Mouse (Mus musculus) liver, embryonic 13.5 days (tissue): Measurements from ENCODE around the gene Zfp706. TPM values are rescaled to one million over a fixed set of nuclear protein-coding genes. Genes with fewer than 3 reads are reported as not detected.

Source experiments
- ATAC-seq: fragments of 200-750 bp; cut with Nextera tagmentation; 2 replicates; pipeline ENCODE4 v1.8.0; 2017; ENCODE audit warnings: low read depth, mild to moderate bottlenecking, moderate number of reproducible peaks, moderate library complexity
- DNase-seq: peaks from one replicate; pipeline ENCODE4 v3.0.0; 2022
- H3K27ac ChIP-seq: fragments of 300-500 bp; sonication (generic); 2 replicates; pipeline ENCODE4 v1.5.1; 2015; ENCODE audit warnings: moderate library complexity, mild to moderate bottlenecking, inconsistent platforms
- H3K27me3 ChIP-seq: fragments of 300-500 bp; sonication (generic); 2 replicates; pipeline ENCODE4 v1.6.1; 2015; ENCODE audit warnings: mild to moderate bottlenecking, inconsistent platforms
- H3K36me3 ChIP-seq: fragments of 300-500 bp; sonication (generic); 2 replicates; pipeline ENCODE4 v1.6.1; 2015; ENCODE audit warnings: mild to moderate bottlenecking, inconsistent platforms
- H3K4me1 ChIP-seq: fragments of 300-500 bp; sonication (generic); replicated peaks from 2 replicates; pipeline ENCODE4 v1.6.1; 2015; ENCODE audit warnings: inconsistent platforms
- H3K4me2 ChIP-seq: fragments of 300-500 bp; sonication (generic); 2 replicates; pipeline ENCODE4 v1.6.1; 2015; ENCODE audit warnings: inconsistent platforms, mild to moderate bottlenecking, moderate library complexity
- H3K4me3 ChIP-seq: fragments of 300-500 bp; sonication (generic); replicated peaks from 2 replicates; pipeline ENCODE4 v1.5.1; 2015; ENCODE audit warnings: mild to moderate bottlenecking, inconsistent platforms
- H3K9ac ChIP-seq: fragments of 300-500 bp; sonication (generic); 2 replicates; pipeline ENCODE4 v1.6.1; 2015; ENCODE audit warnings: mild to moderate bottlenecking, inconsistent platforms
- H3K9me3 ChIP-seq: fragments of 300-500 bp; sonication (generic); replicated peaks from 2 replicates; pipeline ENCODE4 v1.6.1; 2016; ENCODE audit warnings: inconsistent platforms
- WGBS: fragments of 180-500 bp; shearing (Covaris S2); methylation state at CpG from one replicate; pipeline ENCODE4 v1.1.7; 2015; ENCODE audit not compliant: insufficient replicate concordance; 5-methylcytosine and 5-hydroxymethylcytosine counted together
- polyA plus RNA-seq: library from polyadenylated mRNA; unstranded; fragments of >200 nt; fragmentation: Nextera tagmentation; extraction: Ambion mirVana; gene quantifications from 2 replicates; pipeline ENCODE4 v1.2.1, GENCODE M21; 2015

The Zfp706 gene
- polyA plus RNA-seq, 1 experiment from 2014 or later: 272 TPM

DNA sequence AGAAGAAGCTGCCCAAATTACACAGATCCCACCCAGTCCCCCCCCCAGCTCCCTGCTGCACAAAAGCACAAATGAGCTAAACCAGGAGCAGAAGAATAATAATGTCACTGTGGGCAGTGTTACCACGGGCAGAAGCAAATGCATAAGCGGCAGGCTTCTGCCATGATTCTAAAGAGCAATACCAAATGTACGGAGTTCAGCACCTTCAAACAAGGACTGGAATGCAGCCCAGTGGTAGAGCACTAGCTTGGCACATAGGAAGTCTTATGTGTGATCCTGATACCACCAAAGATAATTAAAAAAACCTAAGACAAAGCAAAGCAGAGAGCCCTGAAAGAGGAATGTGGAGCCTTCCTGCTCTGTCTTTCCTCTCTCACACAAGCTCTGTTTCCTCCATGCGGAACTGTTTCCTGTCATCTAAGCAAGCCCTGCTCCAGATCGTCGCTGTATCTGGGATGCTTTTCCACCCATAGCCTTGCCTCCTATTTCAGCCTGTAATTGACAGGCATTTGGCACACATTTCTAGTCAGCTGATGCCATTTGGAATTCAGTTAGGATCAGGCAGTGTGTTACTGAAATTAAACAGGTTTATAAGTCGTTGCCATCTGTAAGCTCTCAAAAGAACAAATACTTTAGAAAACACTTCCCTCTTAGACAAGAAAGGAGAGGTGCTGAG, 29.0 kb upstream of the Zfp706 start:
- H3K27me3 ChIP-seq: no peaks in the 10 kb centered on the region
- H3K4me2 ChIP-seq: no peak overlapping the region
- ATAC-seq (no peak), DNase-seq (no peak)
- WGBS: 45% methylated on average over 7 of the region's 7 CpGs
- no peak overlapping the region for H3K4me3 ChIP-seq
- H3K36me3 ChIP-seq: no peaks in the 10 kb centered on the region
- H3K9me3 ChIP-seq: no peaks in the 10 kb centered on the region
- H3K4me1 ChIP-seq: no peaks in the 10 kb centered on the region
- H3K9ac ChIP-seq: no peak overlapping the region
- no peak overlapping the region for H3K27ac ChIP-seq

DNA sequence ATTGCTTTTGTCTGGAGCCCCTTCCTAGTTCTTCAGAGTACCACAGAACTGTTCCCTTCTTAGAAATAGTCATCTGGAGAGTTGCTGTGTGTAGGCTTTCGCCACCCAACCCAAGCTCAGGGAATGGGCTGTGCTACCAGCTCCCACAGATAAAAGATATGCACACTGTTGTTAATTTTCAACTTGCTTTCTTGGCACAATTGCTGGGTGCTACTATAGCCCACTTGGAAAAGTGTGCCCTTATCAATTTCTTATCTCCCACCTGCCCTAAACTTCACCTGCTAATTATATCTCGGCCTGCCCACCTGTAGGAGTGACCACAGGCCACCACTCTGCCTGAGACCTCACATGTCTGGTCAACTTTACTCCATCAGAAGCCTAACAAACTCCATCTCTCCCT, 26.6 kb upstream of the Zfp706 start:
- no peak for DNase-seq
- Histone ChIP-seq H3K27ac (no peak overlapping the region), H3K4me3 (no peak overlapping the region), H3K4me1 (no peaks in the 10 kb centered on the region), H3K27me3 (no peaks in the 10 kb centered on the region), H3K9me3 (no peaks in the 10 kb centered on the region), H3K36me3 (no peaks in the 10 kb centered on the region), H3K4me2 (no peak overlapping the region), H3K9ac (no peak overlapping the region)
- no peak for ATAC-seq
- WGBS: 45% methylated on average over 2 of the region's 2 CpGs

DNA sequence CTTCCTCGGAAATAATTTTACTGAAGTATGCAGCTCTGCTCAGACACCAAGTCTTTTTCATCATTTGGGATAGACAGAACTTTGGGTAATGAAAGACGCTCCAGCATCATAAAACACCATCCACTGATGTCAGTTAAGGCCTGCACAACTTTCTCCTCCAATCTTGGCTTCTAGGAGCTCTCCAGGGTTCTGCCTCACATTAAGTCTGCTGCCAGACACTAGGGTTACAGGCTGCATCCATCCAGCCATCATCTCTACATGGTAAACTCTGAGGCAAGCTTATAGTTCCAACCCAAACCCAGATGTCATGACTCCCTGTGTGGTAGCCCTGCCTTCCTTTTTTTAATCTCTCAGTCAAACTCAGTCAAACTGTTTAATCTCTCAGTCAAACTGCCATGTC, 25.9 kb upstream of the Zfp706 start:
- Histone ChIP-seq H3K36me3 (no peaks in the 10 kb centered on the region), H3K9me3 (no peaks in the 10 kb centered on the region), H3K27me3 (no peaks in the 10 kb centered on the region), H3K27ac (no peak overlapping the region), H3K4me1 (no peaks in the 10 kb centered on the region), H3K4me3 (no peak overlapping the region), H3K4me2 (no peak overlapping the region), H3K9ac (no peak overlapping the region)
- DNase-seq (no peak), ATAC-seq (no peak)
- WGBS: 72% methylated on average over 2 of the region's 2 CpGs

DNA sequence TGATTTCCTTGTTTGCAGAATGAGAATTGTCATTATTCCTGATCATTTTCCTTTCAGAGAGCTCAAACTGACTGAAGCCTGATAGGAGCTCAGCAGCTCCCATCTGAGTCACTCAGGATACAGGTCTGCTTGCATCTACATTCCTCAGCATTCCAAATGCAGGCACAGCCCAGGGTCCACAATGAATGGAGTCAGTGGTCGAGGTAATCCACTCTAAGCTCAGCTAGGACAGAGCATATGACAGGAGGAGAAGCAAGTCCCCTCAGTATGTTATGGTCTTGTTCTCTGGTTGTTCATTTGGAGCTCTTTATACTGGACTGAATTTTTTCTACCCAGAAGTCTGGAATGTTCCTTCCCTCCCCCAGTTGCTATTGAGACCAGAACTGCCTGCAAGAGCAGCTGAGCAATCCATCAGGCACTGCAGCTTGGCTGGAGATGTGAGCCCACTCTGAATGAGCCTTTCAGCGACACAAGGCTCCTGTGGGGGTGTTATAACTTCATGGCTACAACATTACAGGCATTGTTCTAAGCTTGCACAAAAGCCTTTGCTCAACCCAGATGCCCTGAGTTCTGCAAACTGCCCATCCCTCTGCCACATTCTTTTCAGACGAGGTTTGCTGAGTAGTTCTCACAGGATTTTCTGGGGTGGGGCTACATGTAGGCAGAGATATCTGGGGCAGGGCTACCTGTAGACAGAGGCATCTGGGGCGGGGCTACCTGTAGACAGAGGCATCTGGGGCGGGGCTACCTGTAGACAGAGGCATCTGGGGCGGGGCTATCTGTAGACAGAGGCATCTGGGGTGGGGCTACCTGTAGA, 24.0 kb upstream of the Zfp706 start:
- Histone ChIP-seq H3K36me3 (no peaks in the 10 kb centered on the region), H3K27me3 (no peaks in the 10 kb centered on the region), H3K9ac (no peak overlapping the region), H3K4me3 (no peak overlapping the region), H3K27ac (no peak overlapping the region), H3K9me3 (no peaks in the 10 kb centered on the region), H3K4me2 (no peak overlapping the region), H3K4me1 (no peaks in the 10 kb centered on the region)
- DNase-seq: no peak
- ATAC-seq: no peak
- WGBS: 31% methylated on average over 6 of the region's 6 CpGs

DNA sequence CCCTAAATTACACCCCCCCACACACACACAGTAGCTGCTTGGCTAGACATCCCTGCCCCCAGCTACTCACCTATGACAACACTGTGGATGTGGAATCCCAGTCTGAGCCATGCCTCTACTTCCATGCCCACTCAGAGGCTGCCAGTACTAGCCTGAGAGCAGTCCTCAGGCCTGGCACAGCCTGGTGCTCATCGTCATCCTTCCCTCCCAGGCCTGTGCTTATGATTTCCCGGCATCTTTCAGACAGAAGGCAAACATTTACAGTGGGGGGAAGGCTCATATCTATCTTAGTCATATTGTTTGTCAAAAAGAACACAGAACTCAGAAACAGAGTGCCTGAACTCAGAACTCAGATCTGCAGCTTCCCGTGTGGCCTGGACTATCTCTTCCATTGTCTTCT, 23.4 kb upstream of the Zfp706 start:
- Histone ChIP-seq H3K4me3 (no peak overlapping the region), H3K36me3 (no peaks in the 10 kb centered on the region), H3K27ac (no peak overlapping the region), H3K27me3 (no peaks in the 10 kb centered on the region), H3K4me1 (no peaks in the 10 kb centered on the region), H3K9me3 (no peaks in the 10 kb centered on the region), H3K4me2 (no peak overlapping the region), H3K9ac (no peak overlapping the region)
- DNase-seq (no peak), ATAC-seq (no peak)
- 65% methylated on average over 3 of the region's 3 CpGs for WGBS

DNA sequence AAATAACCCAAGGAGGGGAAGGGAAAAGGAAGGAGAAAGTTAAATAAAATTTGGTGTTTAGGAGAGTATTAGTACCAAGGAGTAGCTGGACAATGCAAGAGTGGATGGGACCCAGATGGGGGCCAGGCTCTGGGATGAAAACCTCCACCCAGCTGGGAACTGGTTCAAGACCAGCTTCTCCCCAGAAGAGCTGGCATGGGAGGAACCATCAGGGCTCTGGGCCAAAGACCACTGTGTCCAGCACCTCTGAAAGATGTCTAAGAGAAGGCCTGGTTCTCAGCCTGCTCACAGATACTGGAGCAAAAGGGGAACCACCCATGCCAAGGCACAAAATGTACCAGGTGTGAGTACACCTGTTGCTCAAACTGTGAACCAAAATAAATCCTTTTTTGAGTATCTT, 20.4 kb upstream of the Zfp706 start:
- Histone ChIP-seq H3K4me2 (no peak overlapping the region), H3K4me1 (no peaks in the 10 kb centered on the region), H3K9me3 (no peaks in the 10 kb centered on the region), H3K27me3 (no peaks in the 10 kb centered on the region), H3K9ac (no peak overlapping the region), H3K4me3 (no peak overlapping the region), H3K27ac (no peak overlapping the region), H3K36me3 (no peaks in the 10 kb centered on the region)
- DNase-seq (no peak), ATAC-seq (no peak)

DNA sequence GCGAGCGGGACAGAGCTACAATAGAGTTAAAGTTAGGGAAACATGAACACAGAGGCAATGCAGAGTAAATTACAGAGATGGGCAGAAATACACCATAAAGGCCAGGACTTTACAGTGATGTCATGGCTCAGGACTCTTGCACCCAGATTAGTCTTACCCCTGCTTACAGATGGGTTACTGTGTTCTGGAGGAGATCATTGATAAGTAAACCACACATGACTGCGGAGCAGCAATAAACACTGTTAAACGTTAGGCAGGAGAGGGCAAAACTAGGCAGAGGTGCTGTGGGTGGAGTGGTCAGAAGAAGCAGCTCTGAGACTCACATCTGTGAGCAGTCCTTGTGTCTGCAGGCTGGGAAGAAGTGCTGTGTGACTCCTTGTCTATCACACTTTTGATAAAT, 18.9 kb upstream of the Zfp706 start:
- Histone ChIP-seq H3K27ac (no peak overlapping the region), H3K4me2 (no peak overlapping the region), H3K9me3 (no peaks in the 10 kb centered on the region), H3K4me1 (no peaks in the 10 kb centered on the region), H3K36me3 (no peaks in the 10 kb centered on the region), H3K4me3 (no peak overlapping the region), H3K9ac (no peak overlapping the region), H3K27me3 (no peaks in the 10 kb centered on the region)
- 53% methylated on average over 4 of the region's 4 CpGs for WGBS
- DNase-seq (no peak), ATAC-seq (no peak; the same call in 1 of the 2 replicates)

DNA sequence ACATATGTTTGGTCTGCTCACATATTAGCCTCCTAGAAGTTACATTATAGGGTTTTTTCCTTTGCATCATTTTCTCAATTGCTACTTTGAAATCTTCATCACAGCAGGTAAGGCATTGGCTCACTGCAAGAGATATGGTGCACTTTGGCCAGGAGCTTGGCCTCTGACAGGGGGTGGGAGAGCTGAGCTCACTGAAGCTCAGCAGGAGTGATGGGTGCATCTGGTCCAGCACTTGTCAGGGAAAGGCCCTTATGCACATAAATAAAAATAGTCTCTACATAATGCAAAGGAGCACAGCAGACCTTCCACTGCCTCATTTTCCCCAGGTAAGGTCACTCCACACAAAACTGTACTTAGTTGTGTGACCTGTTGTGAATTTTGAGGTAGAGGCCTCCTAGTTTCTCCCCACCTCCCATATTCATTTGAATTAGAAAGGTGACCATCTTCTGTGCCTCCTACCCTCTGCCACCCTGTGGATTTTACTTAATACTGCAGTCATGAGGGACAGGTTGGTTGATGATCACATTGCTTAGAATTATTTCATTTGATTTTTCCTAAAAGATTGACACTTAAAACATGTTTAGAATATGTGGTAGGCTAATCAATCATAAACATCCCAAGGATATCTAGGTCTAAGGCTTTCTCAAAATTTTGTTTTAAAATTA, 13.1 kb upstream of the Zfp706 start:
- H3K4me2 ChIP-seq: no peak overlapping the region
- ATAC-seq (no peak), DNase-seq (no peak)

DNA sequence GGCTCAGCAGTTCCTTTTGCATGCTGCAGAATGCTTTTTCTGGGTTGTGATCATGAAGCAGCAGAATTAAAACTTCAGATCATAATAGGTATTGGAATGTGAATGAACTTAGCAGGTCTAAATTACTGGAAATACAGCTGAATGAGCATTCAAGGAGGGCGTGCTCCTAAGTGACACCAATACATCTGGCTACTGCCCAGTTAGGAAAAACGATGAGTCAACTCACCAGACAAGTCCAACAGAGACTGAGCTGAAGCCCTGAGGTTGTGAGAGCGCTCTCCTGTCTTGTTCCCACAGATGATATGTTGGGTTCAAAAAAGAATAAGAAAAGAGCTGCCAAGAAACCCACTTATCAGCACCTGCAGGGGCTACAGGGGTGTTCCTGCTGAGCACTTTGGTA, 11.9 kb upstream of the Zfp706 start:
- H3K4me2 ChIP-seq: no peak overlapping the region
- no peak overlapping the region for H3K27ac ChIP-seq
- H3K4me1 ChIP-seq: no peaks in the 10 kb centered on the region
- no peaks in the 10 kb centered on the region for H3K9me3 ChIP-seq
- 62% methylated on average over 3 of the region's 3 CpGs for WGBS
- no peak for DNase-seq
- no peak for ATAC-seq
- no peaks in the 10 kb centered on the region for H3K36me3 ChIP-seq
- H3K4me3 ChIP-seq: no peak overlapping the region
- no peak overlapping the region for H3K9ac ChIP-seq
- no peaks in the 10 kb centered on the region for H3K27me3 ChIP-seq

More for the DNA sequence above, 13.1 kb upstream of the Zfp706 start:
- H3K9me3 ChIP-seq: no peaks in the 10 kb centered on the region
- H3K4me3 ChIP-seq: no peak overlapping the region
- H3K4me1 ChIP-seq: no peaks in the 10 kb centered on the region
- H3K27me3 ChIP-seq: no peaks in the 10 kb centered on the region
- H3K27ac ChIP-seq: no peak overlapping the region
- no peaks in the 10 kb centered on the region for H3K36me3 ChIP-seq
- H3K9ac ChIP-seq: no peak overlapping the region

DNA sequence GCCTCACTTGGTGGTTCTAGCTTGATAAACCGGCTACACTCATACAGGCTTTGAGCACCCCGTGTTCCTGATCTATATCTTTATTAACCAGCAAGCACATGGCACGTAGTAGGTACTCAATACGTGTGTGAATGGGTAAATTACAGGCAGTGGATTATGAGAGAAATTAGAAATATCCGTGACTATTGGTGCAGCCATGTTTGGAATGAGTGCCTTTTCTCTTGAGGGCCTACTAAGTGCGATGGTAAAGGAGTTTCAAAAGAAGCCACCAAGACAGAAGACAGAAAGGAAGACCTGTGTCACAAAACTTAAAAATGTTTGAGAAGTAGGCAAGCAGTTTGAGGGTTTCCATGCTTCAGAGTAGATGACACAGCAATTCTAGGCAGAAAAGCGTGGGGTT, 4.3 kb upstream of the Zfp706 start:
- 62% methylated on average over 7 of the region's 7 CpGs for WGBS
- DNase-seq: no peak
- no peaks in the 10 kb centered on the region for H3K9me3 ChIP-seq
- peaks cover 17% of the 10 kb centered on the region for H3K4me1 ChIP-seq
- H3K4me3 ChIP-seq: no peak overlapping the region
- no peak overlapping the region for H3K9ac ChIP-seq
- H3K27me3 ChIP-seq: no peaks in the 10 kb centered on the region
- H3K4me2 ChIP-seq: no peak overlapping the region
- no peak for ATAC-seq
- no peaks in the 10 kb centered on the region for H3K36me3 ChIP-seq
- H3K27ac ChIP-seq: no peak overlapping the region

DNA sequence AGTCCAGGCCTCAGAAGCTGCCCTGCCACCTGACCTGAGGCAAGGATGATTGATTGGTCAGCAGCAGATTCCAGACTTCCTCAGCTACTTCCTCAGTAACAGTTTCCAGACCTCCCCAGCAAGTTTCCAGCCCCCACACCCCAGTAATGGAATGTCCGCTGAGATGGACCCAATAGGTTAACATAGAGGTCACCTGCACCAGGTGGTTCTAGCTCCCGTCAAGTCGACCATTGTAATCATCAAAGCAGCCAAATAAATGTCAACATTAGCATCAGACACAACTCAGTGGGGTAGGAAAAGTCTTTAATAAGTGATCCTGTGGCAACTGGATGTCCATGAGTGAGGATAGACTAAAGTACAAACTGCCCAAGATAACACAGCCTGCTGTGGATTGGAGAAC, 3.7 kb upstream of the Zfp706 start:
- H3K4me1 ChIP-seq: peaks cover 18% of the 10 kb centered on the region
- DNase-seq (no peak), ATAC-seq (no peak)
- H3K4me3 ChIP-seq: no peak overlapping the region
- no peaks in the 10 kb centered on the region for H3K27me3 ChIP-seq
- H3K36me3 ChIP-seq: no peaks in the 10 kb centered on the region
- no peaks in the 10 kb centered on the region for H3K9me3 ChIP-seq
- 61% methylated on average over 3 of the region's 3 CpGs for WGBS
- no peak overlapping the region for H3K9ac ChIP-seq
- no peak overlapping the region for H3K4me2 ChIP-seq
- H3K27ac ChIP-seq: no peak overlapping the region

DNA sequence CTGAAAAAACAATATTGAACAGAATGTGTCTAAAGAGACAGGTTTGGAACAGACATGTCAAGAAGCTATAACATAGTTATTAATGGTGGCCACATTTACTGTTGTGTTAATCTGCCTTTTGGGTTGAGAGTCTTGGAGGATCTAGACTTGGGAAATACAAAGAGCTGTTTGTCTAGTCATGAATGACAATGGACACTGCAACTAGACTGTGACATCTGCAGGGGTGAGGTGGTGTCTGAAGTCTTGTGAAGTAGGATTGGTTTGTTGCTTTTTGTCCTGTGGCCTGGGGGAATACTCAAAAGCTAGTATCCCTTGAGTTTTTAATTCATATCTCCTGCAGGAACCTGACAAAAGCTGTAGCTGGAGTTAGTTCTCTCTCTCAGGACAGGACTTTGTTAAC, 973 bp upstream of the Zfp706 start:
- no peak overlapping the region for H3K4me3 ChIP-seq
- DNase-seq (no peak), ATAC-seq (no peak)
- no peak overlapping the region for H3K27ac ChIP-seq
- H3K4me2 ChIP-seq: no peak overlapping the region
- no peaks in the 10 kb centered on the region for H3K9me3 ChIP-seq
- H3K36me3 ChIP-seq: peaks cover 6% of the 10 kb centered on the region
- peaks cover 42% of the 10 kb centered on the region for H3K4me1 ChIP-seq
- no peaks in the 10 kb centered on the region for H3K27me3 ChIP-seq
- no peak overlapping the region for H3K9ac ChIP-seq
